Mouse (Mus musculus): ENCODE data around the gene Gga2. TPM values are rescaled to one million over a fixed set of nuclear protein-coding genes. Genes with fewer than 3 reads are reported as not detected.

Gga2 gene
- polyA plus RNA-seq, 1 experiment from 2014 or later, result 40.6 TPM

GRCm38 (mm10) chr7:122048191-122048590, 27.2 kb upstream of the Gga2 start:
- Histone ChIP-seq H3K9ac (ENCODE audit: low read depth, low read length) (no peak overlapping the region), H3K36me3 (ENCODE audit: control insufficient read depth, insufficient read depth, low read length) (0 out of 2 replicates have a peak, but pooled peaks cover 6% of the 10 kb centered on the region), H3K4me2 (no peak overlapping the region), H3K27ac (ENCODE audit: low read depth, low read length) (peak overlapping the region; percentile 50; the same call in 1 of the 2 replicates), H3K4me1 (ENCODE audit: control insufficient read depth, insufficient read depth, low read length) (peaks cover 37% of the 10 kb centered on the region), H3K27me3 (ENCODE audit: control insufficient read depth, insufficient read depth, low read length) (no peaks in the 10 kb centered on the region), H3K9me3 (replicated peaks; ENCODE audit: control insufficient read depth, low read length) (no peaks in the 10 kb centered on the region), H3K4me3 (ENCODE audit: low read depth, low read length) (no peak overlapping the region)
- 90% methylated on average over 9 of the region's 9 CpGs for WGBS (ENCODE audit: insufficient replicate concordance)
- no peak for ATAC-seq (replicated peaks; ENCODE audit: insufficient number of reproducible peaks, low FRiP score, low TSS enrichment)

GRCm38 (mm10) chr7:122046813-122047212, 25.8 kb upstream of the Gga2 start:
- ATAC-seq (replicated peaks; ENCODE audit: insufficient number of reproducible peaks, low FRiP score, low TSS enrichment), result peak; percentile 33
- no peaks in the 10 kb centered on the region for H3K27me3 ChIP-seq (ENCODE audit: control insufficient read depth, insufficient read depth, low read length)
- H3K9me3 ChIP-seq (replicated peaks; ENCODE audit: control insufficient read depth, low read length), result no peaks in the 10 kb centered on the region
- H3K9ac ChIP-seq (ENCODE audit: low read depth, low read length), result peak overlapping the region; percentile 36; the same call in 1 of the 2 replicates
- 0 out of 2 replicates have a peak, but pooled peaks cover 6% of the 10 kb centered on the region for H3K36me3 ChIP-seq (ENCODE audit: control insufficient read depth, insufficient read depth, low read length)
- H3K4me1 ChIP-seq (ENCODE audit: control insufficient read depth, insufficient read depth, low read length), result peaks cover 37% of the 10 kb centered on the region
- peak overlapping the region; percentile 17; the same call in 1 of the 2 replicates for H3K4me3 ChIP-seq (ENCODE audit: low read depth, low read length)
- WGBS (ENCODE audit: insufficient replicate concordance), result 24% methylated on average over 2 of the region's 2 CpGs
- H3K27ac ChIP-seq (ENCODE audit: low read depth, low read length), result peak overlapping the region; percentile 95
- no peak overlapping the region; the same call in 1 of the 2 replicates for H3K4me2 ChIP-seq

GRCm38 (mm10) chr7:122045711-122046110, 24.7 kb upstream of the Gga2 start:
- 26% methylated on average over 1 of the region's 1 CpGs for WGBS (ENCODE audit: insufficient replicate concordance)
- Histone ChIP-seq H3K4me1 (ENCODE audit: control insufficient read depth, insufficient read depth, low read length) (peaks cover 37% of the 10 kb centered on the region), H3K9me3 (replicated peaks; ENCODE audit: control insufficient read depth, low read length) (no peaks in the 10 kb centered on the region), H3K27me3 (ENCODE audit: control insufficient read depth, insufficient read depth, low read length) (no peaks in the 10 kb centered on the region), H3K27ac (ENCODE audit: low read depth, low read length) (peak overlapping the region; percentile 95), H3K4me2 (peak overlapping the region; percentile 52), H3K36me3 (ENCODE audit: control insufficient read depth, insufficient read depth, low read length) (no peaks in the 10 kb centered on the region), H3K9ac (ENCODE audit: low read depth, low read length) (peak overlapping the region; percentile 54), H3K4me3 (ENCODE audit: low read depth, low read length) (peak overlapping the region; percentile 17; the same call in 1 of the 2 replicates)
- ATAC-seq (replicated peaks; ENCODE audit: insufficient number of reproducible peaks, low FRiP score, low TSS enrichment), result no peak

GRCm38 (mm10) chr7:122045181-122045634, 24.2 kb upstream of the Gga2 start:
- Histone ChIP-seq H3K9me3 (replicated peaks; ENCODE audit: control insufficient read depth, low read length) (no peaks in the 10 kb centered on the region), H3K36me3 (ENCODE audit: control insufficient read depth, insufficient read depth, low read length) (no peaks in the 10 kb centered on the region), H3K27me3 (ENCODE audit: control insufficient read depth, insufficient read depth, low read length) (no peaks in the 10 kb centered on the region), H3K4me3 (ENCODE audit: low read depth, low read length) (no peak overlapping the region), H3K4me1 (ENCODE audit: control insufficient read depth, insufficient read depth, low read length) (peaks cover 37% of the 10 kb centered on the region), H3K4me2 (peak overlapping the region; percentile 52), H3K27ac (ENCODE audit: low read depth, low read length) (peak overlapping the region; percentile 95), H3K9ac (ENCODE audit: low read depth, low read length) (peak overlapping the region; percentile 54)
- 47% methylated on average over 4 of the region's 4 CpGs for WGBS (ENCODE audit: insufficient replicate concordance)
- ATAC-seq (replicated peaks; ENCODE audit: insufficient number of reproducible peaks, low FRiP score, low TSS enrichment), result peak; percentile 56

GRCm38 (mm10) chr7:122044106-122044505, 23.1 kb upstream of the Gga2 start:
- WGBS (ENCODE audit: insufficient replicate concordance), result 87% methylated on average over 8 of the region's 8 CpGs
- no peak for ATAC-seq (replicated peaks; ENCODE audit: insufficient number of reproducible peaks, low FRiP score, low TSS enrichment)
- Histone ChIP-seq H3K9me3 (replicated peaks; ENCODE audit: control insufficient read depth, low read length) (no peaks in the 10 kb centered on the region), H3K9ac (ENCODE audit: low read depth, low read length) (no peak overlapping the region), H3K4me2 (peak overlapping the region; percentile 12), H3K4me3 (ENCODE audit: low read depth, low read length) (no peak overlapping the region), H3K4me1 (ENCODE audit: control insufficient read depth, insufficient read depth, low read length) (peaks cover 36% of the 10 kb centered on the region), H3K27ac (ENCODE audit: low read depth, low read length) (peak overlapping the region; percentile 95), H3K36me3 (ENCODE audit: control insufficient read depth, insufficient read depth, low read length) (peaks cover 4% of the 10 kb centered on the region; the same call in 1 of the 2 replicates), H3K27me3 (ENCODE audit: control insufficient read depth, insufficient read depth, low read length) (no peaks in the 10 kb centered on the region)

GRCm38 (mm10) chr7:122034348-122034747, 13.3 kb upstream of the Gga2 start:
- no peaks in the 10 kb centered on the region for H3K9me3 ChIP-seq (replicated peaks; ENCODE audit: control insufficient read depth, low read length)
- 24% methylated on average over 2 of the region's 2 CpGs for WGBS (ENCODE audit: insufficient replicate concordance)
- peaks cover 7% of the 10 kb centered on the region for H3K36me3 ChIP-seq (ENCODE audit: control insufficient read depth, insufficient read depth, low read length)
- no peak overlapping the region for H3K27ac ChIP-seq (ENCODE audit: low read depth, low read length)
- no peak for ATAC-seq (replicated peaks; ENCODE audit: insufficient number of reproducible peaks, low FRiP score, low TSS enrichment)
- no peak overlapping the region for H3K4me2 ChIP-seq
- no peaks in the 10 kb centered on the region for H3K4me1 ChIP-seq (ENCODE audit: control insufficient read depth, insufficient read depth, low read length)
- no peak overlapping the region for H3K9ac ChIP-seq (ENCODE audit: low read depth, low read length)
- no peak overlapping the region for H3K4me3 ChIP-seq (ENCODE audit: low read depth, low read length)
- H3K27me3 ChIP-seq (ENCODE audit: control insufficient read depth, insufficient read depth, low read length), result no peaks in the 10 kb centered on the region

- no peaks in the 10 kb centered on the region for H3K9me3 ChIP-seq (replicated peaks; ENCODE audit: control insufficient read depth, low read length)
- no peaks in the 10 kb centered on the region for H3K4me1 ChIP-seq (ENCODE audit: control insufficient read depth, insufficient read depth, low read length)
- no peaks in the 10 kb centered on the region for H3K27me3 ChIP-seq (ENCODE audit: control insufficient read depth, insufficient read depth, low read length)
- H3K27ac ChIP-seq (ENCODE audit: low read depth, low read length), result no peak overlapping the region
- no peak overlapping the region for H3K9ac ChIP-seq (ENCODE audit: low read depth, low read length)
- 62% methylated on average over 3 of the region's 3 CpGs for WGBS (ENCODE audit: insufficient replicate concordance)
- no peak for ATAC-seq (replicated peaks; ENCODE audit: insufficient number of reproducible peaks, low FRiP score, low TSS enrichment)
- no peak overlapping the region for H3K4me2 ChIP-seq
- no peak overlapping the region for H3K4me3 ChIP-seq (ENCODE audit: low read depth, low read length)
- peaks cover 3% of the 10 kb centered on the region for H3K36me3 ChIP-seq (ENCODE audit: control insufficient read depth, insufficient read depth, low read length)
Measured at GRCm38 (mm10) chr7:122033371-122033770, 12.3 kb upstream of the Gga2 start.

- WGBS (ENCODE audit: insufficient replicate concordance), result 94% methylated on average over 2 of the region's 2 CpGs
- no peak for ATAC-seq (replicated peaks; ENCODE audit: insufficient number of reproducible peaks, low FRiP score, low TSS enrichment)
- no peaks in the 10 kb centered on the region for H3K27me3 ChIP-seq (ENCODE audit: control insufficient read depth, insufficient read depth, low read length)
- no peak overlapping the region for H3K27ac ChIP-seq (ENCODE audit: low read depth, low read length)
- H3K36me3 ChIP-seq (ENCODE audit: control insufficient read depth, insufficient read depth, low read length), result no peaks in the 10 kb centered on the region
- peaks cover 17% of the 10 kb centered on the region for H3K4me1 ChIP-seq (ENCODE audit: control insufficient read depth, insufficient read depth, low read length)
- H3K4me3 ChIP-seq (ENCODE audit: low read depth, low read length), result no peak overlapping the region
- H3K9me3 ChIP-seq (replicated peaks; ENCODE audit: control insufficient read depth, low read length), result no peaks in the 10 kb centered on the region
- no peak overlapping the region for H3K9ac ChIP-seq (ENCODE audit: low read depth, low read length)
- no peak overlapping the region for H3K4me2 ChIP-seq
Measured at GRCm38 (mm10) chr7:122022131-122022530, 1.1 kb upstream of the Gga2 start.

GRCm38 (mm10) chr7:122020273-122020666, 752 bp downstream of the Gga2 start:
- H3K36me3 ChIP-seq (ENCODE audit: control insufficient read depth, insufficient read depth, low read length), result no peaks in the 10 kb centered on the region
- peak overlapping the region; percentile 72 for H3K27ac ChIP-seq (ENCODE audit: low read depth, low read length)
- WGBS (ENCODE audit: insufficient replicate concordance), result 1% methylated on average over 6 of the region's 6 CpGs
- H3K4me2 ChIP-seq, result peak overlapping the region; percentile 88
- H3K4me1 ChIP-seq (ENCODE audit: control insufficient read depth, insufficient read depth, low read length), result peaks cover 31% of the 10 kb centered on the region
- H3K9ac ChIP-seq (ENCODE audit: low read depth, low read length), result peak overlapping the region; percentile 79
- ATAC-seq (replicated peaks; ENCODE audit: insufficient number of reproducible peaks, low FRiP score, low TSS enrichment), result 0 out of 2 replicates have a peak, but pooled peaks have one; percentile 5
- H3K9me3 ChIP-seq (replicated peaks; ENCODE audit: control insufficient read depth, low read length), result no peaks in the 10 kb centered on the region
- no peaks in the 10 kb centered on the region for H3K27me3 ChIP-seq (ENCODE audit: control insufficient read depth, insufficient read depth, low read length)
- H3K4me3 ChIP-seq (ENCODE audit: low read depth, low read length), result peak overlapping the region; percentile 73
